Mouse (Mus musculus): ENCODE results near the gene Nus1.

Nus1 gene

GRCm38 (mm10) chr10:52417299-52417997 is at the start of gene Nus1:
Nus1 (plus strand) TSS chr10:52417547.
- peak; percentile 98 for DNase-seq

- no peak for DNase-seq
These were observed 49.0 kb upstream of the Nus1 start for GRCm38 (mm10) chr10:52368376-52368775.

GRCm38 (mm10) chr10:52373834-52374233 is 43.5 kb upstream of the Nus1 start:
- DNase-seq, result no peak

- no peak for DNase-seq
These were observed 42.7 kb upstream of the Nus1 start for GRCm38 (mm10) chr10:52374651-52375050.

GRCm38 (mm10) chr10:52376422-52376821 is 40.9 kb upstream of the Nus1 start:
- no peak for DNase-seq

- DNase-seq, result no peak
These were observed 39.5 kb upstream of the Nus1 start for GRCm38 (mm10) chr10:52377813-52378212.

- DNase-seq, result peak; percentile 26
These were observed 36.0 kb upstream of the Nus1 start for GRCm38 (mm10) chr10:52381321-52381801.

- DNase-seq, result peak; percentile 98
These were observed 35.3 kb upstream of the Nus1 start, which contains the start of gene Gopc for GRCm38 (mm10) chr10:52381845-52382591. Gopc (minus strand) TSS chr10:52382124.

GRCm38 (mm10) chr10:52383022-52383421 is 34.3 kb upstream of the Nus1 start:
- no peak for DNase-seq

- DNase-seq, result no peak
These were observed 33.8 kb upstream of the Nus1 start for GRCm38 (mm10) chr10:52383522-52383921.

- DNase-seq, result peak; percentile 46
These were observed 32.3 kb upstream of the Nus1 start for GRCm38 (mm10) chr10:52384823-52385610.

GRCm38 (mm10) chr10:52387192-52387591 is 30.2 kb upstream of the Nus1 start:
- DNase-seq, result no peak

- DNase-seq, result no peak
These were observed 28.4 kb upstream of the Nus1 start, which contains the start of gene Nepn for GRCm38 (mm10) chr10:52388922-52389430. Nepn (plus strand) TSS chr10:52388972.

GRCm38 (mm10) chr10:52389438-52389837 is 27.9 kb upstream of the Nus1 start:
- no peak for DNase-seq

- no peak for DNase-seq
These were observed 26.1 kb upstream of the Nus1 start for GRCm38 (mm10) chr10:52391208-52391607.

GRCm38 (mm10) chr10:52396647-52397046 is 20.7 kb upstream of the Nus1 start:
- DNase-seq, result no peak

GRCm38 (mm10) chr10:52398715-52399114 is 18.6 kb upstream of the Nus1 start:
- DNase-seq, result no peak

GRCm38 (mm10) chr10:52399722-52400121 is 17.6 kb upstream of the Nus1 start:
- no peak for DNase-seq

- DNase-seq, result no peak
These were observed 12.2 kb upstream of the Nus1 start for GRCm38 (mm10) chr10:52405160-52405559.

GRCm38 (mm10) chr10:52407526-52407925 is 9.8 kb upstream of the Nus1 start:
- DNase-seq, result no peak

GRCm38 (mm10) chr10:52415020-52415419 is 2.3 kb upstream of the Nus1 start:
- no peak for DNase-seq

- no peak for DNase-seq
These were observed 889 bp upstream of the Nus1 start for GRCm38 (mm10) chr10:52416458-52416857.

All from right cerebral cortex, postnatal 14 days (tissue).